ENCODE assay signal across 9 mouse cellular contexts in genomic region chr17:88558168-88558842, GRCm38 (mm10). TPM values are rescaled to one million over a fixed set of nuclear protein-coding genes. Genes with fewer than 3 reads are reported as not detected.
DNase-seq lines count a peak whose midpoint lies in the region; ATAC-seq and TF ChIP-seq lines count a peak whose summit lies in the region.
"Had no signal": no experiment of that assay in that cellular context is flagged by ENCODE, and none has a peak within 500 bp of the region (broad histone marks: within the 10 kb centered on the region; RNA-seq: fewer than 3 reads in every experiment).

No protein-coding gene starts in this region.

- no peaks in the 10 kb centered on the region for H3K9me3 ChIP-seq in limb, embryonic 14.5 days (ENCODE audit: control insufficient read depth, low read length)
- H3K9me3 ChIP-seq: liver, embryonic 15.5 days had no signal

- 42% methylated on average over 13 of the region's 13 CpGs for WGBS in limb, embryonic 14.5 days

- no peaks in the 10 kb centered on the region; the same call in 1 of the 2 replicates for H3K4me1 ChIP-seq in limb, embryonic 14.5 days (ENCODE audit: control insufficient read depth, insufficient read depth, low read length)

- TF ChIP-seq POLR2A in limb, embryonic 14.5 days (IDR thresholded peaks at IDR 0.05; ENCODE audit: borderline replicate concordance, extremely low read depth, insufficient read depth, insufficient read length) = no peak

- no peaks in the 10 kb centered on the region for H3K27me3 ChIP-seq in limb, embryonic 14.5 days (ENCODE audit: control insufficient read depth, insufficient read depth, low read length)
- H3K27me3 ChIP-seq: liver, embryonic 15.5 days had no signal

- DNase-seq in thymus, postnatal 25 days = peak; percentile 39
- DNase-seq in thymus, adult 18-20 months = no peak
- DNase-seq in embryo, embryonic 10.5 days (ENCODE audit: low spot score) = peak; percentile 89
- peak; percentile 71 for DNase-seq in gastrocnemius, postnatal 14 days
- DNase-seq in kidney, adult 9 months = peak; percentile 91
- DNase-seq in limb, embryonic 14.5 days (ENCODE audit: low spot score) = peak; percentile 71
- DNase-seq in ovary, adult 18-20 months (ENCODE audit: low spot score) = peak; percentile 31

- no peak overlapping the region for H3K9ac ChIP-seq in limb, embryonic 14.5 days (ENCODE audit: low read depth, low read length, severe bottlenecking)
- H3K9ac ChIP-seq: liver, embryonic 15.5 days had no signal

- H3K36me3 ChIP-seq in limb, embryonic 14.5 days (ENCODE audit: control insufficient read depth, insufficient read depth, low read length) = peaks cover 47% of the 10 kb centered on the region

- no peak overlapping the region for H3K4me2 ChIP-seq in limb, embryonic 14.5 days (replicated peaks; ENCODE audit: low read depth, low read length, severe bottlenecking)
- H3K4me2 ChIP-seq: liver, embryonic 15.5 days had no signal

- intact Hi-C loops in gastrocnemius, postnatal 14 days (cut with DNase I; ENCODE audit: low total_unique reads) = loop anchor here (10.0 kb wide), 1 partner anchor 86 kb away; no protein-coding TSS in a partner anchor

- peak; percentile 53; the same call in 1 of the 2 replicates for ATAC-seq in limb, embryonic 14.5 days (ENCODE audit: low FRiP score, low read depth)
- no peak for ATAC-seq in CD4-positive, CD25-positive, alpha-beta regulatory T cell, adult 4 months

- no peak overlapping the region for H3K4me3 ChIP-seq in limb, embryonic 14.5 days (replicated peaks; ENCODE audit: low read length)
- H3K4me3 ChIP-seq: liver, embryonic 15.5 days had no signal

- H3K27ac ChIP-seq in limb, embryonic 14.5 days (replicated peaks; ENCODE audit: low read depth, low read length) = no peak overlapping the region
- H3K27ac ChIP-seq: liver, embryonic 15.5 days had no signal

RNA-seq across cellular contexts. Expression of gene Ppp1r21, which starts 28.4 kb away (rescaled TPM):
- total RNA-seq in gastrocnemius, postnatal 14 days (2021) = 1 to 10 TPM; 6.1 to 6.6 TPM
- polyA plus RNA-seq in limb, embryonic 14.5 days (2012; rRNA removed) = 35.7 and 36.3 TPM in 2 replicates
- 25.1 and 26.6 TPM in 2 replicates for polyA plus RNA-seq in limb, embryonic 14.5 days (2014; fragmentation: Nextera tagmentation; extraction: Ambion mirVana)
- 10 to 100 TPM; 26.4 to 39.4 TPM for polyA plus RNA-seq in CD4-positive, CD25-positive, alpha-beta regulatory T cell, adult 4 months (2017; shearing (Covaris generic))

RNA-seq across cellular contexts. Expression of gene Ston1, which starts 39.2 kb away (rescaled TPM):
- total RNA-seq in gastrocnemius, postnatal 14 days (2021) = 10 to 100 TPM; 18.5 to 18.9 TPM
- polyA plus RNA-seq in limb, embryonic 14.5 days (2012; rRNA removed) = 34.8 and 34.9 TPM in 2 replicates
- polyA plus RNA-seq in limb, embryonic 14.5 days (2014; fragmentation: Nextera tagmentation; extraction: Ambion mirVana) = 11.3 and 16.2 TPM in 2 replicates
- 1 to 10 TPM; 2.1 to 2.9 TPM for polyA plus RNA-seq in CD4-positive, CD25-positive, alpha-beta regulatory T cell, adult 4 months (2017; shearing (Covaris generic))

Comparison
In these comparisons a context has a peak if more than half of its experiments do, and no peak if none do; other contexts are left out.
1. DNase-seq: peak in thymus, postnatal 25 days (single experiment), embryo, embryonic 10.5 days (single experiment), gastrocnemius, postnatal 14 days (single experiment), kidney, adult 9 months (single experiment), limb, embryonic 14.5 days (single experiment) and ovary, adult 18-20 months (single experiment); none in thymus, adult 18-20 months (0 of 2).